Mouse (Mus musculus) ES-E14 (cell line): ENCODE data around the gene Ret.

ENCODE experiments used
- CHD2 ChIP-seq: IDR thresholded peaks from 2 replicates; pipeline ENCODE4 v1.6.1; 2014; ENCODE audit warnings: mild to moderate bottlenecking, low read depth, low read length, inconsistent platforms
- HCFC1 ChIP-seq: IDR thresholded peaks from 2 replicates; pipeline ENCODE4 v1.6.1; 2012; ENCODE audit warnings: low read length, inconsistent platforms, borderline replicate concordance; ENCODE audit not compliant: insufficient read depth
- MAFK ChIP-seq: IDR thresholded peaks from 2 replicates; pipeline ENCODE4 v1.6.1; 2014; ENCODE audit warnings: mild to moderate bottlenecking, low read depth, low read length, inconsistent platforms; ENCODE audit not compliant: insufficient read depth
- ZC3H11A ChIP-seq: IDR thresholded peaks from 2 replicates; pipeline ENCODE4 v1.6.1; 2012; ENCODE audit warnings: low read depth, mild to moderate bottlenecking, inconsistent platforms, low read length, borderline replicate concordance
- ZNF384 ChIP-seq: IDR thresholded peaks from 2 replicates; pipeline ENCODE4 v1.6.1; 2012; ENCODE audit warnings: low read depth, low read length, inconsistent platforms

DNA sequence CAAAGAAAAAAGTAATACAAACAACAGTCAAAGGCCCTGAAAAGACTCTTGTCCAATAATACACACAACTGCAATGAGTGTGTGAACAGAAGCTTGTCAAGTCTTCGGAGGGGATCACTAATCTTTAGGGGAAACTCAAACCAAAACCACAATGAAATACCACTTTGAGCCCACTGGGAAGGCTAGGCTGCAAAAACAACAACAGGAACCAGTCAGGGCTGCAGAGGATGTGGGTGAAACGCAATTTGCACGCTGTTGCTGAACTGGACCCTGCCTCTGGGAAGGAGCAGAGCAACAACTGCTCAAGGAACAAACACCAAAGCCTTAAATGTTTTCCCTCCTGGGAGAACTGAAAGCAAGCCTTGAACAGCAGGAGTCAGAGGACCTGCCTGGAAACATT is 7.8 kb downstream of the Ret start:
- TF ChIP-seq CHD2 (no peak), HCFC1 (no peak), ZC3H11A (no peak), ZNF384 (no peak), MAFK (no peak)
